Comparison of ENCODE assay signal across 14 mouse cellular contexts in the genomic region with DNA sequence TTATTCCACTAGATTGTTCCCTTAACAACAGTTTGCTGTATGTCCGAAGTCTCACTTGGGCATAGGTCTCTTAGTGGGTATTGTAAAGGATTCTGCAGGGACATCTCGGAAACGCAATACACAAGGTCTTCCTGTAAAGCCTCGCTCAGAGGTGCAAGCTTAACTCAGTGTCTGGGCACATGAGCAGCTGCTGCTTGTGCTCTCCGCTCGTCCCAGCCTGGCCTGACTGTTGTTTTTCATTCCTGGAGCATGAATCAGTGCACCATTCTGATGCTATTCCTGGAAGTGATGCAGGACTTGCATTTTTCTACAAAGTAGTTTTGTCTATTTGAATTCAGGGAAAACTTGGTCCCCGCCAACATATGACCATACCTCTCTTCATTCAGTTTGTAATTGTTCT. TPM values are rescaled to one million over a fixed set of nuclear protein-coding genes. Genes with fewer than 3 reads are reported as not detected.
DNase-seq lines count a peak whose midpoint lies in the region; ATAC-seq and TF ChIP-seq lines count a peak whose summit lies in the region.
"Had no signal": no experiment of that assay in that cellular context is flagged by ENCODE, and none has a peak within 500 bp of the region (broad histone marks: within the 10 kb centered on the region; RNA-seq: fewer than 3 reads in every experiment).

No protein-coding gene starts in this region.

- peak; percentile 39 to 76 for DNase-seq in adrenal gland, adult (ENCODE audit: inconsistent age in 2 of 2, low spot score in 1 of 2)
- no peak for DNase-seq in adrenal gland, postnatal 10 days
- DNase-seq in lung, postnatal 10 days = peak; percentile 17
- DNase-seq in lung, postnatal 0 days (ENCODE audit: low spot score) = no peak
- DNase-seq in fibroblast of lung, adult 2 months (ENCODE audit: low read depth) = peak; percentile 73
- DNase-seq in heart, postnatal 0 days (ENCODE audit: low spot score) = peak; percentile 71
- no peak for DNase-seq in kidney, postnatal 14 days
- no peak for DNase-seq in hindbrain, embryonic 11.5 days (ENCODE audit: low spot score)
- DNase-seq: cerebellum, adult 2 months; forebrain, postnatal 0 days; midbrain, embryonic 14.5 days had no signal

- 92% methylated on average over 7 of the region's 7 CpGs for WGBS in lung, postnatal 0 days
- WGBS in heart, postnatal 0 days = 33% methylated on average over 7 of the region's 7 CpGs
- 95% methylated on average over 7 of the region's 7 CpGs for WGBS in hindbrain, embryonic 11.5 days

- H3K9me3 ChIP-seq in lung, postnatal 0 days (ENCODE audit: low read length) = no peaks in the 10 kb centered on the region
- no peaks in the 10 kb centered on the region for H3K9me3 ChIP-seq in heart, postnatal 0 days (replicated peaks; ENCODE audit: control insufficient read depth, low read length)
- H3K9me3 ChIP-seq in hindbrain, embryonic 11.5 days (ENCODE audit: control insufficient read depth, low read length) = no peaks in the 10 kb centered on the region
- H3K9me3 ChIP-seq: liver, embryonic 15.5 days had no signal

- TF ChIP-seq EP300 in lung, postnatal 0 days (IDR thresholded peaks at IDR 0.05) = no peak
- peak; percentile 43; the same call in 1 of the 2 replicates for TF ChIP-seq EP300 in heart, postnatal 0 days (IDR thresholded peaks at IDR 0.05; ENCODE audit: low read depth)

- no peak overlapping the region for H3K9ac ChIP-seq in lung, postnatal 0 days (replicated peaks; ENCODE audit: low read depth)
- no peak overlapping the region for H3K9ac ChIP-seq in heart, postnatal 0 days (replicated peaks; ENCODE audit: low read depth, low read length)
- H3K9ac ChIP-seq in hindbrain, embryonic 11.5 days (ENCODE audit: low read depth, low read length) = no peak overlapping the region
- H3K9ac ChIP-seq: forebrain, postnatal 0 days; liver, embryonic 15.5 days had no signal

- H3K4me1 ChIP-seq in lung, postnatal 0 days (ENCODE audit: insufficient read depth, low read depth, low read length) = no peaks in the 10 kb centered on the region
- peaks cover 12% of the 10 kb centered on the region for H3K4me1 ChIP-seq in heart, postnatal 0 days (ENCODE audit: control insufficient read depth, insufficient read depth)
- H3K4me1 ChIP-seq in hindbrain, embryonic 11.5 days (replicated peaks; ENCODE audit: control insufficient read depth, insufficient read depth, low read length) = no peaks in the 10 kb centered on the region

- H3K27me3 ChIP-seq in lung, postnatal 0 days (replicated peaks; ENCODE audit: insufficient read depth, low read length) = no peaks in the 10 kb centered on the region
- H3K27me3 ChIP-seq in heart, postnatal 0 days (ENCODE audit: control insufficient read depth, insufficient read depth, low read length) = no peaks in the 10 kb centered on the region
- no peaks in the 10 kb centered on the region for H3K27me3 ChIP-seq in hindbrain, embryonic 11.5 days (ENCODE audit: control insufficient read depth, insufficient read depth, low read length)
- H3K27me3 ChIP-seq: liver, embryonic 15.5 days had no signal

- no peak for ATAC-seq in lung, postnatal 0 days
- ATAC-seq in heart, postnatal 0 days (ENCODE audit: insufficient read depth, low read depth) = peak; percentile 82
- ATAC-seq in hindbrain, embryonic 11.5 days (ENCODE audit: low FRiP score) = no peak
- ATAC-seq: forebrain, postnatal 0 days had no signal

- peaks cover 40% of the 10 kb centered on the region for H3K36me3 ChIP-seq in lung, postnatal 0 days (ENCODE audit: insufficient read depth, low read length)
- H3K36me3 ChIP-seq in heart, postnatal 0 days (replicated peaks; ENCODE audit: control insufficient read depth, insufficient read depth, low read length) = peaks cover 62% of the 10 kb centered on the region
- peaks cover 6% of the 10 kb centered on the region for H3K36me3 ChIP-seq in hindbrain, embryonic 11.5 days (ENCODE audit: control insufficient read depth, insufficient read depth, low read length)

- no peak overlapping the region for H3K4me2 ChIP-seq in lung, postnatal 0 days (replicated peaks; ENCODE audit: low read depth, low read length)
- H3K4me2 ChIP-seq in heart, postnatal 0 days (ENCODE audit: low read depth, low read length) = no peak overlapping the region
- no peak overlapping the region for H3K4me2 ChIP-seq in hindbrain, embryonic 11.5 days (replicated peaks; ENCODE audit: low read depth, low read length)
- H3K4me2 ChIP-seq: liver, embryonic 15.5 days had no signal

- TF ChIP-seq CTCF in lung, postnatal 0 days (IDR thresholded peaks at IDR 0.05) = no peak
- TF ChIP-seq CTCF in heart, postnatal 0 days (IDR thresholded peaks at IDR 0.05; ENCODE audit: low read depth) = no peak

- no peak overlapping the region for H3K4me3 ChIP-seq in lung, postnatal 0 days (ENCODE audit: low read depth, low read length)
- no peak overlapping the region for H3K4me3 ChIP-seq in heart, postnatal 0 days (ENCODE audit: low read depth, low read length)
- no peak overlapping the region for H3K4me3 ChIP-seq in hindbrain, embryonic 11.5 days (ENCODE audit: low read depth, low read length)
- H3K4me3 ChIP-seq: liver, embryonic 15.5 days had no signal

- H3K27ac ChIP-seq in lung, postnatal 0 days (ENCODE audit: low read length) = no peak overlapping the region
- peak overlapping the region; percentile 74 for H3K27ac ChIP-seq in heart, postnatal 0 days (ENCODE audit: low read depth)
- no peak overlapping the region for H3K27ac ChIP-seq in hindbrain, embryonic 11.5 days (ENCODE audit: low read depth, low read length)
- H3K27ac ChIP-seq: kidney, postnatal 0 days; liver, embryonic 15.5 days; macrophage had no signal

RNA-seq across cellular contexts. Expression of gene Dynlrb1, which starts 11.6 kb away (rescaled TPM):
- total RNA-seq in adrenal gland, postnatal 10 days (2021) = 100 to 1,000 TPM; 259 to 263 TPM
- polyA plus RNA-seq in lung, postnatal 0 days (2015; fragmentation: Nextera tagmentation; extraction: Ambion mirVana) = 332 TPM in 2 replicates
- 159 and 215 TPM in 2 replicates for total RNA-seq in heart, postnatal 0 days (2014; rRNA removed; ENCODE audit: low replicate concordance)
- 423 and 444 TPM in 2 replicates for polyA plus RNA-seq in heart, postnatal 0 days (2015; fragmentation: Nextera tagmentation; extraction: Ambion mirVana)
- 534 and 550 TPM in 2 replicates for polyA plus RNA-seq in hindbrain, embryonic 11.5 days (2014; fragmentation: Nextera tagmentation; extraction: Ambion mirVana)

RNA-seq across cellular contexts. Expression of gene Map1lc3a, which starts 51.4 kb away (rescaled TPM):
- total RNA-seq in adrenal gland, postnatal 10 days (2021) = 100 to 1,000 TPM; 421 to 505 TPM
- polyA plus RNA-seq in lung, postnatal 0 days (2015; fragmentation: Nextera tagmentation; extraction: Ambion mirVana) = 382 and 428 TPM in 2 replicates
- total RNA-seq in heart, postnatal 0 days (2014; rRNA removed; ENCODE audit: low replicate concordance) = 673 and 815 TPM in 2 replicates
- 946 and 987 TPM in 2 replicates for polyA plus RNA-seq in heart, postnatal 0 days (2015; fragmentation: Nextera tagmentation; extraction: Ambion mirVana)
- 152 and 161 TPM in 2 replicates for polyA plus RNA-seq in hindbrain, embryonic 11.5 days (2014; fragmentation: Nextera tagmentation; extraction: Ambion mirVana)

Comparison
In these comparisons a context has a peak if more than half of its experiments do, and no peak if none do; other contexts are left out.
1. DNase-seq: peak in adrenal gland, adult (2 of 2), lung, postnatal 10 days (single experiment), fibroblast of lung, adult 2 months (single experiment) and heart, postnatal 0 days (single experiment); none in adrenal gland, postnatal 10 days (single experiment), lung, postnatal 0 days (single experiment), kidney, postnatal 14 days (single experiment) and hindbrain, embryonic 11.5 days (single experiment).